Mouse (Mus musculus) G1E (cell line): ENCODE data around the gene Spats1.

Experiments
- CTCF ChIP-seq: IDR thresholded peaks from 2 replicates; pipeline ENCODE4 v1.5.1; 2012; ENCODE audit warnings: low read depth, low read length, inconsistent platforms, mixed read lengths
- GATA1 ChIP-seq: IDR thresholded peaks from 2 replicates; pipeline ENCODE4 v1.6.1; 2012; ENCODE audit warnings: borderline replicate concordance, low read length, inconsistent platforms, mixed read lengths
- GATA2 ChIP-seq: IDR thresholded peaks from 2 replicates; pipeline ENCODE4 v1.6.1; 2012; ENCODE audit warnings: low read depth, low read length, inconsistent platforms, borderline replicate concordance
- POLR2AphosphoS5 ChIP-seq: IDR thresholded peaks from 2 replicates; pipeline ENCODE4 v1.6.1; 2012; ENCODE audit warnings: low read depth, low read length, inconsistent platforms; ENCODE audit not compliant: insufficient replicate concordance

DNA sequence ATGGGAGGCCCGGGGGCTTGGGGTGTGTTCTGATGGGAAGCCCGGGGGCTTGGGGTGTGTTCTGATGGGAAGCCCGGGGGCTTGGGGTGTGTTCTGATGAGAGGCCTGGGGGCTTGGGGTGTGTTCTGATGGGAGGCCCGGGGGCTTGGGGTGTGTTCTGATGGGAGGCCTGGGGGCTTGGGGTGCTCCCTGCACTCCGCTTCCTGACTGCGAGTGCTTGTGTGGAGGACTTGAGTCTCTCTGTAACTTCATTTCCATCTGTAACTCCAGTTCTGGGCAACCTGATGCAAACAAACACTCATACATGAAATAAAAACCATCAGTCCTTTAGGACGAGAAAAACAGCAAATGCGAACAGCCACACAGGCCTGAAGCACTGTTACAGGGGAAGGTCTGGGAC lies 16.2 kb downstream of the Spats1 start:
- TF ChIP-seq CTCF (no peak), POLR2AphosphoS5 (no peak), GATA1 (no peak), GATA2 (no peak)
